Mouse (Mus musculus) brain, embryonic 14.5 days (tissue): Measurements from ENCODE around the gene Pcdh17. TPM values are rescaled to one million over a fixed set of nuclear protein-coding genes. Genes with fewer than 3 reads are reported as not detected.
A peak's percentile ranks its signal among the peaks of the same experiment; 100 is the strongest.

Experiments
- DNase-seq: peaks from one replicate; pipeline ENCODE4 v3.0.0-alpha.2; 2011; ENCODE audit warnings: low read depth
- CTCF ChIP-seq: fragments of 200-500 bp; IDR thresholded peaks from 2 replicates; pipeline ENCODE4 v1.5.1; 2012; ENCODE audit warnings: inconsistent platforms, mild to moderate bottlenecking, moderate library complexity, borderline replicate concordance; ENCODE audit not compliant: insufficient read depth, insufficient read length; ENCODE audit errors: extremely low read depth
- POLR2A ChIP-seq: fragments of 200-500 bp; IDR thresholded peaks from 2 replicates; pipeline ENCODE4 v1.6.1; 2012; ENCODE audit warnings: mild to moderate bottlenecking, inconsistent platforms, borderline replicate concordance; ENCODE audit not compliant: poor library complexity, insufficient read depth, insufficient read length, severe bottlenecking; ENCODE audit errors: extremely low read depth
- polyA plus RNA-seq: library from polyadenylated mRNA; depleted of rRNA; stranded (reverse); fragments of >200 nt; gene quantifications from 2 replicates; pipeline ENCODE4 v1.2.3, GENCODE M21; 2012

The Pcdh17 gene
- polyA plus RNA-seq, 1 experiment = 20.3 TPM

DNA sequence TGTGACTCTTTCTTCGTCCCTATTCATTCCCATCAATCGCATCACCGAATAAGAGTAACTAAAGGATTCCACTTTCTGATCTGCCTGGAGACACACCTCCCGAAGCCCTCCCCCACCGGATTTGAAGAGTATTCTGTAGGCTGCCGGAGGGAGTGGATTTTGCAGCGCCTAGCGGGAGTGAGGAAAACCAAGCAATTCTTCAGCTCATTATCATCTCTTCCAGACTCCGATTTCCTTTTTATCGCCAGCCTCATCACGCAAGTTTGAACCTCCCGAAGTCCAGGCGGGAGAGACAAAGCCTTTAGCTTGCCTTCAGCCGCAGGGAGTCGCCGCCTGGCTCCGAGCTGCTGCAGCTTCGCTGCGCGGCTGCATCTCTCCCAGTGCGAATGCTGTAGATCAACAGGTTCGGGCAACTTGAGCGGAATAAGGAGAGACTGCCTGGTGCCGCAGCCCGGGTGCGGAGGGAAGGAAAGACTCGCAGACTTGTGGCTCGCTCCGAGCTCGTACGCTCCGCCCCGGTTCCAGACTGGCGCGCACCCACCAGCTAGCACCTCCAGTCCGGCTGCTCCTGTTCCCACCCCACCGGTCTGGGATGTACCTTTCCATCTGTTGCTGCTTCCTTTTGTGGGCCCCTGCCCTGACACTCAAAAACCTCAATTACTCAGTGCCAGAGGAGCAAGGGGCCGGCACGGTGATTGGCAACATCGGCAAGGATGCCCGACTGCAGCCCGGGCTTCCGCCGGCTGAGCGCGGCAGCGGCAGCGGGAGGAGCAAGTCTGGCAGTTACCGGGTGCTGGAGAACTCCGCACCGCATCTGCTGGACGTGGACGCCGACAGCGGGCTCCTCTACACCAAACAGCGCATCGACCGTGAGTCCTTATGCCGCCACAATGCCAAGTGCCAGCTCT is 2.4 kb downstream of the Pcdh17 start:
- no peak; the same call in 1 of the 2 replicates for TF ChIP-seq CTCF
- no peak for TF ChIP-seq POLR2A
- DNase-seq = peak; percentile 83

- no peak for DNase-seq
These were observed 3.1 kb downstream of the Pcdh17 start for GRCm38 (mm10) chr14:84446411-84446915.

DNA sequence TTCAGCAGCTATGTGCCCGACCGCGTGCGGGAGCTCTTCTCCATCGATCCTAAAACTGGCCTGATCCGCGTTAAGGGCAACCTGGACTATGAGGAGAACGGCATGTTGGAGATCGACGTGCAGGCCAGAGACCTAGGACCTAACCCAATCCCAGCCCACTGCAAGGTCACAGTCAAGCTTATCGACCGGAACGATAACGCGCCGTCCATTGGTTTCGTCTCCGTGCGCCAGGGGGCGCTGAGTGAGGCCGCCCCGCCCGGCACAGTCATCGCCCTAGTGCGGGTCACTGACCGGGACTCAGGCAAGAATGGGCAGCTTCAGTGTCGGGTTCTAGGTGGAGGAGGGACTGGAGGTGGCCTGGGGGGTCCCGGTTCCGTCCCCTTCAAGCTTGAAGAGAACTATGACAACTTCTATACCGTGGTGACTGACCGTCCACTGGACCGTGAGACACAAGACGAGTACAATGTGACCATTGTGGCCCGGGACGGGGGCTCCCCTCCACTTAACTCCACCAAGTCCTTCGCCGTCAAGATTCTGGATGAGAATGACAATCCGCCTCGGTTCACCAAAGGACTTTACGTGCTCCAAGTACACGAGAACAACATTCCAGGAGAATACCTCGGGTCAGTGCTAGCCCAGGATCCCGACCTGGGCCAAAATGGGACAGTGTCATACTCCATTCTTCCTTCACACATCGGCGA is 3.7 kb downstream of the Pcdh17 start:
- DNase-seq = peak; percentile 61
- peak; percentile 63 for TF ChIP-seq CTCF
- TF ChIP-seq POLR2A = no peak

More at GRCm38 (mm10) chr14:84446411-84446915, 3.1 kb downstream of the Pcdh17 start:
- TF ChIP-seq CTCF (no peak), POLR2A (no peak)

DNA sequence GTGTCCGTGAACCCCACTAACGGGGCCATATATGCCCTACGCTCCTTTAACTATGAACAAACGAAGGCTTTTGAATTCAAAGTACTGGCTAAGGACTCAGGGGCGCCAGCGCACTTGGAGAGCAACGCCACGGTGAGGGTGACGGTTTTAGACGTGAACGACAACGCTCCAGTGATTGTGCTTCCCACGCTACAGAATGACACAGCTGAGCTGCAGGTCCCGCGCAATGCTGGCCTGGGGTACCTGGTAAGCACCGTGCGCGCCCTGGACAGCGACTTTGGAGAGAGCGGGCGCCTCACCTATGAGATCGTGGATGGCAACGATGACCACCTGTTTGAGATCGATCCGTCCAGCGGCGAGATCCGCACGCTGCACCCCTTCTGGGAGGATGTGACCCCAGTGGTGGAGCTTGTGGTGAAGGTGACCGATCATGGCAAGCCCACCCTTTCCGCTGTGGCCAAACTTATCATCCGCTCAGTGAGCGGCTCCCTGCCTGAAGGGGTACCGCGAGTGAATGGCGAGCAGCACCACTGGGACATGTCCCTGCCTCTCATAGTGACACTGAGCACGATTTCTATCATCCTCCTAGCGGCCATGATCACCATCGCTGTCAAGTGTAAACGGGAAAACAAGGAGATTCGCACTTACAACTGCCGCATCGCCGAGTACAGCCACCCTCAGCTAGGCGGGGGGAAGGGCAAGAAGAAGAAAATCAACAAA is 4.5 kb downstream of the Pcdh17 start:
- peak; percentile 71 for DNase-seq
- no peak for TF ChIP-seq POLR2A
- peak; percentile 48; the same call in 1 of the 2 replicates for TF ChIP-seq CTCF

GRCm38 (mm10) chr14:84448381-84448771 is 5.0 kb downstream of the Pcdh17 start:
- TF ChIP-seq CTCF (no peak), POLR2A (no peak)
- no peak for DNase-seq

GRCm38 (mm10) chr14:84454074-84454845 is 10.9 kb downstream of the Pcdh17 start:
- TF ChIP-seq CTCF (no peak), POLR2A (no peak)

DNA sequence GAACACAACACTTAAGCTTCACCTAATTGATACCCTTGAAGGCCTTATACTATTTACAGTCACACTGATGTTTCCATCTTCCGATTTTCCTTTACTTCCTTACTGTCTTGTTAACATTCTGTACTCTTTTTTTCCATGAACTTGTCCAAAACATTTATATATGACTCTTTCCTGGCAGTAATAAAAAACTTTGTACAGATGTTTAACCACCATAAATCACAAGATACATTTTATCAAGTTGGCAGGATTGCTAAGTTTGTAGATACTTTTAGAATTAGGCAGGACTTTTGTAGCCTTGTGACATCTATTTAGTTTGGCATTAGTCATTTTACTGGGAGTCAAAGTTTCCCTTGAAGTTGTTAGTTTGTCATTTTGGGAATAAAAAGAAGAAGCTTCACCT is 32.1 kb downstream of the Pcdh17 start:
- DNase-seq = no peak
- no peak for TF ChIP-seq POLR2A
- no peak for TF ChIP-seq CTCF

More at GRCm38 (mm10) chr14:84454074-84454845, 10.9 kb downstream of the Pcdh17 start:
- DNase-seq = no peak

GRCm38 (mm10) chr14:84476336-84476735 is 33.0 kb downstream of the Pcdh17 start:
- DNase-seq = peak; percentile 23
- TF ChIP-seq CTCF (no peak), POLR2A (no peak)

- DNase-seq = no peak
- TF ChIP-seq CTCF (no peak), POLR2A (no peak)
These were observed 33.5 kb downstream of the Pcdh17 start for GRCm38 (mm10) chr14:84476906-84477305.

DNA sequence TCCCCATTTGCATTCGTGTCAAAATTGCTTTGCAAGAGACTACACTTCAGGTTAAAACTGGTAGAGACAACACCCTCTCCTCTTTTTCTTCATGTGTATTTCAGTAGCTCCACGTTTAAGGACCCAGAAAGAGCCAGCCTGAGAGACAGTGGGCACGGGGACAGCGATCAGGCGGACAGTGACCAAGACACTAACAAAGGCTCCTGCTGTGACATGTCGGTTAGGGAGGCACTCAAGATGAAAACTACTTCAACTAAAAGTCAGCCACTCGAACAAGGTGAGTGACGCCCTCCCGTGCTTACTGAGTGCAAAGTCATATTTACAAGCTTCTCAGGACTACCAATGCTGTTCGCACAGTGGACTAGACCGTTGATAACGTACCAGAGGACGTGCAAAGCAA is 34.0 kb downstream of the Pcdh17 start:
- TF ChIP-seq POLR2A (no peak), CTCF (no peak)
- DNase-seq = peak; percentile 39
